Mouse (Mus musculus) CD4-positive naive resting alpha-beta T cell, adult 76 days (primary cell): ENCODE data around the gene Slc15a1. TPM values are rescaled to one million over a fixed set of nuclear protein-coding genes. Genes with fewer than 3 reads are reported as not detected.

Source experiments
- total RNA-seq: library from RNA; stranded (reverse); gene quantifications from one replicate; pipeline ENCODE4 v1.2.4, GENCODE M21; 2023

Slc15a1 gene
- total RNA-seq = 0.18 TPM

DNA sequence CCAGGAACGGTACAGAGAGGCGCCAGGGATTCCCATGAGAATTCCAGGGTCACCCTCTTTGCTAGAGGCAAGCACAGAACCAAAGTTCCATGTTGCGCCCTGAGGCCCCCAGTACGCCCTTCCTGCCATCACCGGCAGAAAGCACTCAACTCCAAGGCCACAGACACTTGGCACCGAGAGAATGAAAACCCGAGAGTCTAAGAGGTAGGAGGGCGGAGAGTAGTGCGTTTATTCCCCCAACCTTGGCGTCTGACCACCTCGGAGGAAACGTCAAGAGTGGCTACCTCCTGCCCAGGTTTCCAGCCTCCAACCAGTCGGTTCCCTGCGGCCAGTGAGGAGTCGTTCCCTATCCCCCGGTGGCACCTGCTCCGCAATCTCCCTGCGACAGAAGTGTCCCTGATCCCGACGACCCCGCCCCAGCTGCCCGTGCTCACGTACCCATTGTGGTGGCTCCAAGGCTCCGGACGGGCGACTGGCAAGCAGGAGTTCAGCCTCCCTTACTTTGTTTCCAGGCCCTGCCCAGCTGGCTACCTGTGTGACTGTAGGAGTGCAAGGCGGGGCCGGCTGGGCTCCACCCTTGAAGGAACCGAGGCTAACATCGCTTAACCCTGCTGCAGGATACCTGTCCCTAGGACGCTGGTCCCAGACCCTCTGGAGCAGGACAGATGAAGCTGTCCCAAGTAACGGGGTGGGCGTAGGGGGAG, at the start of gene Slc15a1:
Gene Slc15a1 (minus strand): TSS at position 472 of the 704 bp plus-strand sequence.

Other genes with a start within 250 kb of the Slc15a1 start
- 210 TPM for gene Stk24, start 125.2 kb downstream of the Slc15a1 start, total RNA-seq